In the genomic region with DNA sequence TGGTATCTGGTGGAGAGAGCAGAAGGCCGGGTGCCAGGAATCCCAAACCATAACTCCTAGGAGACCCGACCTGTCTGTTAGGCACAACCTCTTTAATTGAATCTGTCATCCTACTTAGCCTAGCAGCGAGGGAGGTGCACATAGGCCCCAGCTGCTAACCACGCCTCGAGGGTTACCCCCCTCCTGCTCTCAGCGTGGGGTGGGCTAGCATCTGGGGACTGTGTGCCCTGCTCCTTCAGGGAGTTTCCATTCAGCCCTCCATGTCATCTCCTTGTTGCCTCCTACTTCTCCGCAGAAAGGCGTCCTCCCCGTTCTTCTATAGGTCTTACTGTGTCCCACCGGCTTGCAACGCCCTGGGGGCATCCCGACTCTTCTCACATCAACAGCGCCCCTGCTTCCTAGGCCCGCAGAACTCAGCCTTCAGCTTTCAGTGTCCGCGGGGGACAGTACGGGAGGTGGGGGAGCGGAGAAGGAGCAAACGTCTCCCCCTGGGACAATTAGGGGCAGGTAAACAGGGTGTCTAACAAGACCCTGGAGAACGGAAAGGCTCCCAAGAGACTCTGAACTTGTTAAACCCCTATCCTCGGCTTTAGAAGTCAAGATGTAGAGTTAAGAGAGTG, we compare ENCODE assay signal across 10 mouse cellular contexts. TPM values are rescaled to one million over a fixed set of nuclear protein-coding genes. Genes with fewer than 3 reads are reported as not detected.
DNase-seq lines count a peak whose midpoint lies in the region; ATAC-seq and TF ChIP-seq lines count a peak whose summit lies in the region.
"Had no signal": no experiment of that assay in that cellular context is flagged by ENCODE, and none has a peak within 500 bp of the region (broad histone marks: within the 10 kb centered on the region; RNA-seq: fewer than 3 reads in every experiment).

No protein-coding gene starts in this region.

- no peak for TF ChIP-seq CTCF in midbrain, postnatal 0 days (IDR thresholded peaks at IDR 0.05)

- H3K27me3 ChIP-seq in heart, embryonic 15.5 days, result peaks cover 76% of the 10 kb centered on the region
- H3K27me3 ChIP-seq in embryonic facial prominence, embryonic 13.5 days, result peaks cover 56% of the 10 kb centered on the region
- H3K27me3 ChIP-seq in intestine, embryonic 14.5 days (replicated peaks; ENCODE audit: control insufficient read depth, insufficient read depth, low read length), result peaks cover 32% of the 10 kb centered on the region
- H3K27me3 ChIP-seq in midbrain, postnatal 0 days (ENCODE audit: insufficient read depth, low read length), result no peaks in the 10 kb centered on the region

- H3K9me3 ChIP-seq in heart, embryonic 15.5 days (replicated peaks), result no peaks in the 10 kb centered on the region
- H3K9me3 ChIP-seq in embryonic facial prominence, embryonic 13.5 days, result no peaks in the 10 kb centered on the region
- H3K9me3 ChIP-seq in intestine, embryonic 14.5 days (ENCODE audit: control insufficient read depth, low read length), result no peaks in the 10 kb centered on the region
- H3K9me3 ChIP-seq in midbrain, postnatal 0 days (ENCODE audit: low read length), result no peaks in the 10 kb centered on the region

- H3K9ac ChIP-seq in heart, embryonic 15.5 days, result no peak overlapping the region
- peak overlapping the region; percentile 67 for H3K9ac ChIP-seq in embryonic facial prominence, embryonic 13.5 days
- peak overlapping the region; percentile 35; the same call in 1 of the 2 replicates for H3K9ac ChIP-seq in intestine, embryonic 14.5 days (ENCODE audit: low read length)
- peak overlapping the region; percentile 82; the same call in 1 of the 2 replicates for H3K9ac ChIP-seq in midbrain, postnatal 0 days (replicated peaks; ENCODE audit: low read length, poor library complexity, severe bottlenecking)

- no peak overlapping the region for H3K27ac ChIP-seq in heart, embryonic 15.5 days
- no peak overlapping the region for H3K27ac ChIP-seq in embryonic facial prominence, embryonic 13.5 days
- no peak overlapping the region for H3K27ac ChIP-seq in intestine, embryonic 14.5 days (ENCODE audit: low read depth)
- H3K27ac ChIP-seq in midbrain, postnatal 0 days (ENCODE audit: low read depth, low read length), result 0 out of 2 replicates have a peak overlapping the region, but pooled peaks have one; percentile 94

- no peak for DNase-seq in heart, postnatal 14 days
- peak; percentile 69 for DNase-seq in intestine, embryonic 14.5 days (ENCODE audit: low spot score)
- no peak for DNase-seq in midbrain, postnatal 0 days (ENCODE audit: low spot score)
- DNase-seq in left cerebral cortex, postnatal 4 days, result no peak
- DNase-seq in ovary, postnatal 36 days (ENCODE audit: low spot score), result no peak
- no peak for DNase-seq in embryo, embryonic 11 days
- DNase-seq: lung, postnatal 36 days had no signal

- H3K36me3 ChIP-seq in heart, embryonic 15.5 days, result no peaks in the 10 kb centered on the region
- no peaks in the 10 kb centered on the region for H3K36me3 ChIP-seq in embryonic facial prominence, embryonic 13.5 days
- no peaks in the 10 kb centered on the region for H3K36me3 ChIP-seq in intestine, embryonic 14.5 days (ENCODE audit: control insufficient read depth, insufficient read depth, low read length)
- H3K36me3 ChIP-seq in midbrain, postnatal 0 days (ENCODE audit: insufficient read depth, low read length), result peaks cover 10% of the 10 kb centered on the region

- peak overlapping the region; percentile 62 for H3K4me3 ChIP-seq in heart, embryonic 15.5 days
- peak overlapping the region; percentile 72 for H3K4me3 ChIP-seq in embryonic facial prominence, embryonic 13.5 days
- H3K4me3 ChIP-seq in intestine, embryonic 14.5 days (ENCODE audit: low read depth, low read length), result peak overlapping the region; percentile 49
- peak overlapping the region; percentile 72 for H3K4me3 ChIP-seq in midbrain, postnatal 0 days (ENCODE audit: low read depth, low read length)

- intact Hi-C loops in heart, postnatal 14 days (cut with DNase I), result loop anchor here (2.0 kb wide), 1 partner anchor 18 kb away; no protein-coding TSS in a partner anchor
- intact Hi-C loops in left cerebral cortex, postnatal 4 days (cut with DNase I), result no loop called here

- peak overlapping the region; percentile 98 for H3K4me2 ChIP-seq in heart, embryonic 15.5 days
- H3K4me2 ChIP-seq in embryonic facial prominence, embryonic 13.5 days, result peak overlapping the region; percentile 92
- H3K4me2 ChIP-seq in intestine, embryonic 14.5 days (ENCODE audit: low read length), result peak overlapping the region; percentile 65
- H3K4me2 ChIP-seq in midbrain, postnatal 0 days (ENCODE audit: low read depth, low read length, poor library complexity, severe bottlenecking), result peak overlapping the region; percentile 80

- 14% methylated on average over 21 of the region's 21 CpGs for WGBS in heart, embryonic 15.5 days
- 5% methylated on average over 21 of the region's 21 CpGs for WGBS in embryonic facial prominence, embryonic 13.5 days
- 23% methylated on average over 21 of the region's 21 CpGs for WGBS in intestine, embryonic 14.5 days
- WGBS in midbrain, postnatal 0 days, result 9% methylated on average over 21 of the region's 21 CpGs

- peaks cover 75% of the 10 kb centered on the region for H3K4me1 ChIP-seq in heart, embryonic 15.5 days (replicated peaks)
- peaks cover 76% of the 10 kb centered on the region for H3K4me1 ChIP-seq in embryonic facial prominence, embryonic 13.5 days
- peaks cover 56% of the 10 kb centered on the region for H3K4me1 ChIP-seq in intestine, embryonic 14.5 days (replicated peaks; ENCODE audit: control insufficient read depth, insufficient read depth, low read length)
- H3K4me1 ChIP-seq in midbrain, postnatal 0 days (ENCODE audit: insufficient read depth, low read length), result no peaks in the 10 kb centered on the region

- no peak for ATAC-seq in heart, embryonic 15.5 days (replicated peaks; ENCODE audit: insufficient number of reproducible peaks, insufficient read depth, low FRiP score, low read depth)
- no peak for ATAC-seq in embryonic facial prominence, embryonic 13.5 days (ENCODE audit: insufficient number of reproducible peaks, insufficient read depth, low FRiP score, low TSS enrichment, low read depth)
- ATAC-seq in intestine, embryonic 14.5 days (replicated peaks; ENCODE audit: low FRiP score, low TSS enrichment, low read depth), result no peak
- ATAC-seq in midbrain, postnatal 0 days (ENCODE audit: low FRiP score), result no peak

RNA-seq across cellular contexts. Expression of a gene that starts 3.7 kb away (rescaled TPM):
- 0.73 and 2.7 TPM in 2 replicates for polyA plus RNA-seq in heart, embryonic 15.5 days (2015; fragmentation: Nextera tagmentation; extraction: Ambion mirVana)
- not detected for total RNA-seq in heart, postnatal 14 days (2021)
- polyA plus RNA-seq in embryonic facial prominence, embryonic 13.5 days (2015; fragmentation: Nextera tagmentation; extraction: Ambion mirVana), result 22.6 and 26.6 TPM in 2 replicates
- 13.2 and 15.3 TPM in 2 replicates for polyA plus RNA-seq in intestine, embryonic 14.5 days (2014; fragmentation: Nextera tagmentation; extraction: Ambion mirVana)
- 93.5 and 115 TPM in 2 replicates for total RNA-seq in midbrain, postnatal 0 days (2014; rRNA removed)
- 52.3 and 58.4 TPM in 2 replicates for polyA plus RNA-seq in midbrain, postnatal 0 days (2015; fragmentation: Nextera tagmentation; extraction: Ambion mirVana)
- 10 to 100 TPM; 64.7 to 66.2 TPM for total RNA-seq in left cerebral cortex, postnatal 4 days (2021)
- total RNA-seq: heart, adult 18-20 months had no signal

RNA-seq across cellular contexts. Expression of a gene that starts 18.7 kb away (rescaled TPM):
- 6.0 and 8.1 TPM in 2 replicates for polyA plus RNA-seq in heart, embryonic 15.5 days (2015; fragmentation: Nextera tagmentation; extraction: Ambion mirVana)
- total RNA-seq in heart, postnatal 14 days (2021), result under 1 TPM; 0.49 to 0.74 TPM
- polyA plus RNA-seq in embryonic facial prominence, embryonic 13.5 days (2015; fragmentation: Nextera tagmentation; extraction: Ambion mirVana), result 46.5 and 50.1 TPM in 2 replicates
- 20.6 and 22.2 TPM in 2 replicates for polyA plus RNA-seq in intestine, embryonic 14.5 days (2014; fragmentation: Nextera tagmentation; extraction: Ambion mirVana)
- 3.0 and 7.9 TPM in 2 replicates for total RNA-seq in midbrain, postnatal 0 days (2014; rRNA removed)
- 2.5 and 3.5 TPM in 2 replicates for polyA plus RNA-seq in midbrain, postnatal 0 days (2015; fragmentation: Nextera tagmentation; extraction: Ambion mirVana)
- 1 to 10 TPM; 5.7 to 7.4 TPM for total RNA-seq in left cerebral cortex, postnatal 4 days (2021)

RNA-seq across cellular contexts. Expression of a gene that starts 30.7 kb away (rescaled TPM):
- polyA plus RNA-seq in heart, embryonic 15.5 days (2015; fragmentation: Nextera tagmentation; extraction: Ambion mirVana), result 59.8 and 71.2 TPM in 2 replicates
- total RNA-seq in heart, postnatal 14 days (2021), result 10 to 100 TPM; 80.4 to 100.0 TPM
- 50.8 and 52.6 TPM in 2 replicates for polyA plus RNA-seq in embryonic facial prominence, embryonic 13.5 days (2015; fragmentation: Nextera tagmentation; extraction: Ambion mirVana)
- polyA plus RNA-seq in intestine, embryonic 14.5 days (2014; fragmentation: Nextera tagmentation; extraction: Ambion mirVana), result 30.4 and 31.0 TPM in 2 replicates
- 63.4 and 88.8 TPM in 2 replicates for total RNA-seq in midbrain, postnatal 0 days (2014; rRNA removed)
- 73.6 and 79.4 TPM in 2 replicates for polyA plus RNA-seq in midbrain, postnatal 0 days (2015; fragmentation: Nextera tagmentation; extraction: Ambion mirVana)
- 10 to 100 TPM; 84.1 to 91.0 TPM for total RNA-seq in left cerebral cortex, postnatal 4 days (2021)

RNA-seq across cellular contexts. Expression of a gene that starts 38.1 kb away (rescaled TPM):
- 35.0 and 39.9 TPM in 2 replicates for polyA plus RNA-seq in heart, embryonic 15.5 days (2015; fragmentation: Nextera tagmentation; extraction: Ambion mirVana)
- 10 to 100 TPM; 32.4 to 34.0 TPM for total RNA-seq in heart, postnatal 14 days (2021)
- 40.7 and 43.1 TPM in 2 replicates for polyA plus RNA-seq in embryonic facial prominence, embryonic 13.5 days (2015; fragmentation: Nextera tagmentation; extraction: Ambion mirVana)
- polyA plus RNA-seq in intestine, embryonic 14.5 days (2014; fragmentation: Nextera tagmentation; extraction: Ambion mirVana), result 46.2 and 46.6 TPM in 2 replicates
- total RNA-seq in midbrain, postnatal 0 days (2014; rRNA removed), result 6.6 and 7.1 TPM in 2 replicates
- polyA plus RNA-seq in midbrain, postnatal 0 days (2015; fragmentation: Nextera tagmentation; extraction: Ambion mirVana), result 8.9 and 9.4 TPM in 2 replicates
- 1 to 10 TPM; 5.0 to 6.4 TPM for total RNA-seq in left cerebral cortex, postnatal 4 days (2021)

RNA-seq across cellular contexts. Expression of a gene that starts 42.7 kb away (rescaled TPM):
- polyA plus RNA-seq in heart, embryonic 15.5 days (2015; fragmentation: Nextera tagmentation; extraction: Ambion mirVana), result not detected in 2 replicates
- not detected for total RNA-seq in heart, postnatal 14 days (2021)
- 0.18 and 0.38 TPM in 2 replicates for polyA plus RNA-seq in embryonic facial prominence, embryonic 13.5 days (2015; fragmentation: Nextera tagmentation; extraction: Ambion mirVana)
- 0.35 and 0.40 TPM in 2 replicates for polyA plus RNA-seq in intestine, embryonic 14.5 days (2014; fragmentation: Nextera tagmentation; extraction: Ambion mirVana)
- total RNA-seq in midbrain, postnatal 0 days (2014; rRNA removed), result not detected in 2 replicates
- 0.31 and 0.51 TPM in 2 replicates for polyA plus RNA-seq in midbrain, postnatal 0 days (2015; fragmentation: Nextera tagmentation; extraction: Ambion mirVana)
- total RNA-seq in left cerebral cortex, postnatal 4 days (2021), result under 1 TPM; 0.74 to 0.92 TPM
- total RNA-seq: heart, adult 18-20 months had no signal
